Mouse (Mus musculus) cerebellum, postnatal 14 days (tissue): ENCODE measurements around the gene Pramef8.
"Not testable (repeated sequence)": the region's sequence is repeated elsewhere in the genome, so short reads cannot be mapped to it uniquely, and the experiment has no call there.

Source experiments
- DNase-seq, 2 experiments: peaks; one replicate each; pipeline ENCODE4 v3.0.0; 2021; ENCODE audit warnings: mixed read lengths in 2 of 2

Pramef8 gene

DNA sequence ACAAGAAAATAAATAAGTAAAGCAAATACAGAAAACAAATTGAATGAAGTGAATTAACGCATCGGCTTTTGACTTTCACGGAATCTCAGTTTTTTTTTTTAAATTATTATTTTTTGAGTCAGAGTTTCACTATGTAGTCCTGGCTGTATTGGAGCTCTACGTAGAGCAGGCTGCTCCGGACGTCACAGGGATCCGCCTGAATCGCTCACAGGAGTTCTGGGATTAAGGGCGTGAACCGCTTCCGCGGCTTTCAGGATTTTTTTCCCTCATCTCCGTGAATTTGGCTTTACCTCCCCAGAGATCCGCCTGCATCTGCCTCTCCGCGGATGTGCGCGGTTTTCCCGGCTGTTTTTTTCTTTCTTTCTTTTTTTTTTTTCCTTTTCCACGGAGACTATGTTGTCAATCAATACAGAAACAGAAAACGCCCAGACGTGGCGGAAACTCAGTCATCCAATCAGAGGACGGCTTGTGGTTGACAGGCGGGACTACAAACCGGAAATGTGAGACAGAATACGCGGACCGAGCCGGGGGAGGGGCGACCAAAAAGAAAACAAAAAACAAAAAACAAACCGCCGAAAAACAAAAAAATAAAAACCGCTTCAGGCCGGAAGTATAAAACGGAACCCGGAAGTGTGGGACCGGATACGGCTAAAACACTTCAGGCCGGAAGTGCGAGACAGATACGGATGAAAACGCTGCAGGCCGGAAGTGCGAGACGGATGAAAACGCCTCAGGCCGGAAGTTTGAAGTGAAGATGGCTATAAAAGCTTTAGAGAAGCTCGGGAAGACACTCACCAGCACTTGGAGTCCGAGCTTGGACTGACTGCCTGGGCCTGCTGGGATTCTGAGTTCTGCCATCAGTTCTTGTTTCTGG is at the start of gene Pramef8:
Gene Pramef8, plus strand, starts transcription at position 208 of the 874 bp plus-strand sequence.
- peak; percentile 93 for DNase-seq

DNA sequence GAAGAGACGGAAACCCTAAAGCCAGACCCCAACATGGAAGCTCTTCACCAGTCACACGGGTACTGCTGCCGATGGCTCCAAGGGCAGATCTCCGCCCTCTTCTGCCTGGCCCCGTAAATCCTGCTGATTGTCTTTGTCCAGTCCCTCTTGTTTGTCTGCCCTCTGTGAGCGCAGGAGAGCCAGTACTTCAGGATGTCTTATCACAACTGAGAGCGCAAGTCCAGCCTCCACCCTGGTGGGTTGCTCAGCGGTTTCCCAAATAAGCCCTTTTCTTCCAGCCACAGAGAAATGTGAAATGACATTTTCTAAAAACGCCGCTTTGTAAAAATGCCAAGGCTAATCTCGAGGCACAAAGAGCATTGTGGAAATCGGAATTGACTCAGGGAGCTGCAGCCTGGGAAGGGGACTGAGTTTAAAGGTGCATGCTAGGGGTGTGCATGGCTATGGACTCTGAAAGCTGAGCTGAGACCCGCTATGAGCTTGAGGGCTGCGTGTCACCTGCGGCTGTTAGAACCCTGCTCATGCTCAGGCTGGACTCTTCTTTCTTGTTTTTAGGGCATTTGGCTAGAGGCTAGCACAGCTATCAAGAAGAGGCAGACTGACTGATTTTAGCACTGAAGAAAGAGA is 45.7 kb upstream of the Pramef8 start:
- DNase-seq, result no peak

DNA sequence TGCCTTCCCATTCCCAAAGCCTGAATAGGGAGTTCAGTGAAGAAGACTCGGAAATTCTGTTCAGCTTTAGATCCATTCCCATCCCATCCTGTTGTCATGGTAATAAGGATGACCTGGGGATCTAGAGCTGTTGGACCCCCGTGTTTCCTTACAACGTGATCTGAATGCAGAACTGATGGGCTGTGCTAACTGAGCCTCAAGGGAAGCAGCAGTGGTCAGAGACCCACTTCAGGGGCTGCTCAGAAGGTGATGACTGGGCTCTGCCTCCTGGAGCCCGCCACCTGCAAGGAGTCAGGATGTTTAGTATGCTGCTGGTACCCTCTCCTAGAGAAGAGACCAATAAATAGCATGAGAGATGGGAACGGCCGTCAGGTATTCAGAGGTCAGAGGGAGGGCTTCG is 32.7 kb upstream of the Pramef8 start:
- no peak for DNase-seq

DNA sequence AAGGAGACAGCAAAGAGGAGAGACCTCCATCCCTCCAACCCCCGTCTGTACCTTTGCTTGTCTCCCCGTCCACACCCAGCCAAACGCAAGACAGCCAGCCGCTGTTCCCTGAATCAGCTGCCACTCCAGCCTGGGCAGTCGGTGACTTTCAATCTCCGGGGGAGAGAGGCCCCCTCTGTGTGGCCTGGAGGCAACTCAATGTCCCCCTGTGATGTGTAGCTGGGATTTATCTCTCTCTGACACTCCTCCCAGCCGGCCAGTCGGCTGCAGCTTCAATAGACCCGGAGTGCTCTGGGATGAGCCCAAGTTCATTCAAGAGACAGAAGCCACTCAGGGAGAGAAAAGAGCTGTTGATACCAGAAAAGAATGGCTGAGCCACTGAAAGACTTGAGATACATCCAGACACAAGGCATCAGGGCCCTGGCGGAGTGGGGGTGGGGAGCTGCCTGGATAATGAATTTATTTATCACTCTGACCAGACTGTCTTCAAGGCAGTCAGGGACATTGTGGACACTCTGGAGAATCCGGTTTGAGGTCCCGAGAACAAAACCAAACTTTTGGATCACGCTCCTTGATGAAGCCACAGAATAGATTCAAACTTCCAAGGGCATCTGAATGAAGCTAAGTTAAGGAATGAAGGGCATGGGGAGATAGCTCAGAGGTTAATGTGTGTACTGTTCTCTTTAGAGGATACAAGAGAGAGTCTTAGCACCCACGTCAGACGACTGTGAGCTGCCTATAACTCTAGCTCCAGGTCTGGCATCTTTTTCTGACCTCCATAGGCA is 32.1 kb upstream of the Pramef8 start:
- DNase-seq, result peak; percentile 39 to 43

DNA sequence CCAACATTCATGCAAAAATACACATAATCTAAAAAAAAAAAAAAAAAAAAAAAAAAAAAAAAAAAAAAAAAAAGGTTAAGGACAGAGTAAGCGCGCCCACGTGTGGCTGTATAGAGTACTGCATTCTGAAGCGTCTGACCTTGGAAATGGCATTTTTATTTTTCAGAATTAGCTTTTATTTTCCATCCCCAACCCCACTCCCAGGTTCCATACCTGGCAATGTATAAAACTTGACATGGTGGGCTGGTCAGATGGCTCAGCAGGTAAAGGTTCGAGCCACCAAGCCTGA is 31.6 kb upstream of the Pramef8 start:
- DNase-seq, result peak; percentile 71 to 84

- DNase-seq, result peak; percentile 70 to 73
Measured at GRCm38 (mm10) chr4:143382163-143382562, 30.1 kb upstream of the Pramef8 start.

- peak; percentile 27 to 62 for DNase-seq
Measured at GRCm38 (mm10) chr4:143383646-143384045, 28.6 kb upstream of the Pramef8 start.

GRCm38 (mm10) chr4:143388955-143389702 is 23.1 kb upstream of the Pramef8 start:
- peak; percentile 51 to 52 for DNase-seq

GRCm38 (mm10) chr4:143394181-143394580 is 18.0 kb upstream of the Pramef8 start, which contains the start of gene Pramel1:
Gene Pramel1 (plus strand): TSS chr4:143394428.
- DNase-seq, result no peak

DNA sequence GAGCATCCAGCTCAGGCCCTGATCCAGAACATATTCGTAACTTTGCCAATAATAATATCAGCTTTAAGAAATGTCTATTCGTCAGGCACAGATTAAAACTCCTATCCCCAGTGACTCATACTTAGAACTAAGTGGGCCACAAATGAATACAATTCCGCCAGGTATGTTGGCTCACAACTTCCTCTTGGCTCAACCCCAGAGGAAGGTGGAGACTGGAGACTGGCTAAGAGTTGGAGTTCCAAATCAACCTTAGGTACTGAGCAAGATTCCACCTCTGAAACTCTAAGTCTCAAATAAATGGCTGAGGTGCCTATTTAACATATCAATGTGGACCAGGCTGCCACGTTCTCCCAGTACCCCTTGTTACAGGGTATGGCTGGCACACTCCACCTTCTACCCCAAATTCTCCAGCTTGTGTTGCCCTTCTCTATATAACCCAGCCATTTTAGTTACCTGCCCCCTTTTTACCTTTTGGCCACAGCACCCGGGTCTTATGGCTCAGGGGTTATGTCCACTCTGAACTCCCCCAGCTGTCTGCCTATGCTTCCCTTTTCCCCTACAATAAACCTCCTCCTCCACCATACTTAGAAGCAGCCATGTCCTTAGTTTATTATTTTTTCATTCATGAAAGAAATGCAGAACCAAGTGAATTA is 534 bp upstream of the Pramef8 start:
- DNase-seq, result peak; percentile 32 to 36

DNA sequence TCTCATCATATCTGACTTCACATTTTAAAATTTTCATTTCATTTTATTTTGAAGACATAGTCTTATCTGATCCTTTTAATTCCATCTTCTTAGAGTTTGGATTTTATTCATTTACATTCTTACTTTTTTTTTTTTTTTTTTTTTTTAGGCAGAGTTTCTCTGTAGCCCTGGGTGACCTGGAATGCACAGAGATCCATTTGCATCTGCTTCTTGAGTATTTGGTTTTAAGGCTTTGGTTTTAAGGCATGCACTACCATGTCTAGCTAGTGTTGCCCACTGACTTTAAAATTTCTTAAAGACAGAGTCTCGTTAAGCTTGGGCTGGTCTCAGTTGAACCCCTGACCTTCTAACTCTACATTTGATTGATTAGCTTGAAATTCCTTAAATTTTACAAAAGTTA is 1.4 kb downstream of the Pramef8 start:
- DNase-seq, result no peak

DNA sequence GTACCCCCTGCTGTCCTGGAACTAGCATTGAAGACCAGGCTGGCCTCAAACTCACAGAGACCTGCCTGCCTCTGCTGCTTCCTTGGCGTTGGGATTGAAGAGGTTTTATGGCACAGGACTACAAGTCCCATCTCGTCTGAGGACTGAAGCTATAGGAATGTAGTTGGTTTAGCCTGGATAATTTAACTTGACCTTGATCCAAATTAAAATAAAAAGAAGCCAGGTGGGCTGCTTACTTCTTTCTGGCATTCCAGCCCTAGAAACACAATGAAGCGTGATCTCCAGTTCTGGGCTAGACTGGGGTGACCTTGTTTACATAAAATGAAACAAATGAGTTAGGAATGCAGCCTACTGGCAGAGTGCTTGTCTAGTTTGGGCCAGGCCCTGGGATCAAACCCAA is 1.9 kb downstream of the Pramef8 start:
- DNase-seq, result no peak

DNA sequence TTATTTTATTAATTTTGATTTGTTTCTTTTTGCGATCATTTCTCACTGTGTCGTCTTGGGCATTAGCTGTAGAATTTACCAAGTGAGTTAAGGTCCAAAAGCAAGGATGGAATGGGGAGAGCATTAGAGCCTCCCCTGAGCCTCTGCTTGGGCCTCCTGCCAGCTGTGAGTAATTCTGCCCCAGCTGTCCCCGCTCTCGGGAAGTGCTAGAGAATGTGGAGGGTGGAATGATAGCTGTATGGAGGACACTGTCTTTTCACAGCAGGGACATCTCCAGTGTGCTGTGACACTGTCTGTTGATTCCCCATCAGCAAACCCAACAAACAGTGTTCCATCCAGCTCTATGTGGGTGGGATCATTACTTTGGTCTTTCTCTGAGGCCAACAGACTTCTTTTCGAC is 14.5 kb downstream of the Pramef8 start:
- DNase-seq, result not testable (repeated sequence)

GRCm38 (mm10) chr4:143450224-143450623 is 38.0 kb downstream of the Pramef8 start, which contains the start of gene Oog4:
Gene Oog4 (minus strand): TSS chr4:143450324.
- DNase-seq, result no peak
